Mouse (Mus musculus) brown adipose tissue, adult 24 weeks (tissue): ENCODE results near the gene Gtsf1l. TPM values are rescaled to one million over a fixed set of nuclear protein-coding genes. Genes with fewer than 3 reads are reported as not detected.

ENCODE experiments used
- H3K27ac ChIP-seq: fragments of 200-500 bp; replicated peaks from 2 replicates; pipeline ENCODE4 v1.5.1; 2012; ENCODE audit warnings: low read depth, mild to moderate bottlenecking, low read length
- H3K4me1 ChIP-seq: fragments of 200-500 bp; 2 replicates; pipeline ENCODE4 v1.6.1; 2012; ENCODE audit warnings: low read length, mixed read lengths; ENCODE audit not compliant: control insufficient read depth, insufficient read depth, insufficient read length
- H3K4me3 ChIP-seq: fragments of 200-500 bp; 2 replicates; pipeline ENCODE4 v1.5.1; 2012; ENCODE audit warnings: low read depth, mild to moderate bottlenecking, low read length, moderate library complexity; ENCODE audit not compliant: insufficient read depth
- polyA plus RNA-seq: library from polyadenylated mRNA; stranded (reverse); fragments of >200 nt; gene quantifications from 2 replicates; pipeline ENCODE4 v1.2.4, GENCODE M21; 2012; ENCODE audit not compliant: missing spikeins, insufficient read depth, insufficient read length

Gtsf1l gene
- not detected in 2 replicates for polyA plus RNA-seq

DNA sequence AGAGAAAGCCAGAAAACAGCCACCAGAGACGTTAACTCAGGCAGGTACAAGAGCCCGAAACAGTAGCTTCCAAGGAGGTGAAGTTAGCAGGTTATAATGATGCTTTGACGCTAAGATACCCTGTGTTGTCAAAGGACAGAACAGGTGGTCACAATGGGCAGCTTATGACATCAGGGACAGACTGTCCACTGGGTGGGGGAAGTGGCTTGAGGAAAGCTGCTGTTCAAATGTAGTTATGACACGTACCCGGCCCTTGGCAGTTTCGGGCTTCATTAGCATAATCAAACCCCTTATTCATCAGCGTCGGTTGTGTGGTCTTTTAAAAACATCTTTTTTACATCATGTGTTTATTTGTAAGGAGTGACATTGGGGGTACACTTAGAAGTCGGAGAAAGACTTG is at the start of gene Gtsf1l:
Gene Gtsf1l (minus strand): TSS at position 128 of the 400 bp plus-strand sequence.
- no peak within 1 kb of the TSS for H3K4me3 ChIP-seq
- H3K4me1 ChIP-seq = no peaks in the 10 kb centered on the region
- no peak within 1 kb of the TSS for H3K27ac ChIP-seq

DNA sequence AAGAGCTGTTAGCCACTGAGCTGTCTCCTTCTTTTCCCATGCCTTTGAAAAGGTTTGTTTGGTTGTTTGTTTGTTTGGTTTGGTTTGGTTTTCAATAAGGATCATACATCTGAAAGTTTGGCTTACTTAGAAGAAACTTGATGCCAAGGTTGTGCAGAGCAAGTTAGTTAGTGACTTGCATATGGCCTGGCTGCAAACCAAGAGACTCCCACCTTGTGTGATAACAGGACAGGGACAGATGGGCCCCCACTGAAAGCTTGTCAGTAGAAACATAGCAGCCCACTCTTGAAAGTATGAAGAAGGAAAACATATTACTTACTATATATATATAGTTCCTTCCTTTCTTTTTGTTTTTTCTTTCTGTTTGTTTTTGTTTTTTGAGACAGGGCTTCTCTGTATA is 49.3 kb upstream of the Gtsf1l start:
- H3K4me3 ChIP-seq = no peak overlapping the region
- H3K4me1 ChIP-seq = no peaks in the 10 kb centered on the region
- H3K27ac ChIP-seq = no peak overlapping the region

GRCm38 (mm10) chr2:163135931-163136330 is 48.3 kb upstream of the Gtsf1l start:
- no peak overlapping the region for H3K27ac ChIP-seq
- H3K4me1 ChIP-seq = no peaks in the 10 kb centered on the region

DNA sequence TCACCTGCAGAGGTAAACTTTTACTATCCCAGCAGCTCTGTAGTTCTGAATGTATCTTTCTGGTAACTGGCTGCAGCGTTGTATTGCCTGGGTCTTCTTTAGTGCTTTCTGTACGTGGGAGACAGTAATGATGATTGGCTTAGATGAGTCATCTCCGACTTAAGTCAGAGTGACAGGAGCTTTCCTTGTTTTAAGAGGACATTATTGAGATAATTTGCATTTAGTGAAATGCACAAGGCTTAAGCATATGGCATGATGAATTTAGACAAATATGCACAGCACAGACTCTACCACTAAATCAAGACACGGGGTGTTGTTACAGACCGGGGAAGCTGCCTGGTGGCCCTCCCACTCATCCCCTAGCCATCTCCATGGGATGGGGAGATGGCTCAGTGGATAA is 44.7 kb upstream of the Gtsf1l start:
- H3K4me1 ChIP-seq = no peaks in the 10 kb centered on the region
- no peak overlapping the region for H3K4me3 ChIP-seq
- H3K27ac ChIP-seq = no peak overlapping the region

More at GRCm38 (mm10) chr2:163135931-163136330, 48.3 kb upstream of the Gtsf1l start:
- no peak overlapping the region for H3K4me3 ChIP-seq

- Histone ChIP-seq H3K4me3 (no peak overlapping the region), H3K27ac (no peak overlapping the region)
Observed at GRCm38 (mm10) chr2:163130837-163131236, 43.2 kb upstream of the Gtsf1l start.

GRCm38 (mm10) chr2:163123496-163123895 is 35.8 kb upstream of the Gtsf1l start:
- Histone ChIP-seq H3K27ac (no peak overlapping the region), H3K4me3 (no peak overlapping the region), H3K4me1 (no peaks in the 10 kb centered on the region; the same call in 1 of the 2 replicates)

More at GRCm38 (mm10) chr2:163130837-163131236, 43.2 kb upstream of the Gtsf1l start:
- H3K4me1 ChIP-seq = no peaks in the 10 kb centered on the region

DNA sequence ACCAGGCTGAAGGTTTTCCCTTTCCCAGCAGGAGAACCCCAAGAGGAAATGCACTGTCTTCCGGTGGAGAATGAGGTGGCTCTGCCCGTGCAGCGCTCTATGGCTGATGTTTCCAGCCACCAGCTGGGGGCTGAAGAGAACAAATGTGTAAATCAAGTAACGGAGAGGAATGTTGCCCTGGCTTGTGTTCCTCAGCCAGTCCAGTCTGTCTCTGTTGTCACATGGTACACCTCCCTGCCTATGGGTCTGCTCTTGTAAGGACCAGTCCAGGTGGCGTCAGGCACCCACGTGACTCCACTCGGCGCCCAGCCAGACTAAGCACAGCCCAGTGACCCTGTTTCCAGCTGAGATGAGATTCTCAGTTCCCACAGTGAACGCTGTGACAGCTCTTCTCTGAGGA is 34.7 kb upstream of the Gtsf1l start:
- H3K27ac ChIP-seq = no peak overlapping the region
- no peak overlapping the region for H3K4me3 ChIP-seq
- no peaks in the 10 kb centered on the region; the same call in 1 of the 2 replicates for H3K4me1 ChIP-seq

DNA sequence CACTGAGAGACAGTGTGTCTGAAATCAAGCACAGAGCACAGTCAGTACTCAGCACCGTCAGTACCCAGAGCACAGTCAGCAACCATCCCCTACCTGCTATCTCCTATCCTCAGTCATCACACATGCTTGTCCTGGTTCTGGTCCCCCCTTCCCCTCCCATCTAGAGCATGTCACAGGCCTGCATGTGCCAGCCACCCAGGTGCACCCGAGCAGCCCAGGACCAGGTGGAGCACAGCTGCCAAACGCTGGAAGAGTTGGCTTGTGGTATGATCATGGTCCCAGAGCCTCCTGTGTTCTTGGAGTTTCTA is 33.7 kb upstream of the Gtsf1l start:
- Histone ChIP-seq H3K27ac (no peak overlapping the region), H3K4me3 (no peak overlapping the region), H3K4me1 (no peaks in the 10 kb centered on the region; the same call in 1 of the 2 replicates)

DNA sequence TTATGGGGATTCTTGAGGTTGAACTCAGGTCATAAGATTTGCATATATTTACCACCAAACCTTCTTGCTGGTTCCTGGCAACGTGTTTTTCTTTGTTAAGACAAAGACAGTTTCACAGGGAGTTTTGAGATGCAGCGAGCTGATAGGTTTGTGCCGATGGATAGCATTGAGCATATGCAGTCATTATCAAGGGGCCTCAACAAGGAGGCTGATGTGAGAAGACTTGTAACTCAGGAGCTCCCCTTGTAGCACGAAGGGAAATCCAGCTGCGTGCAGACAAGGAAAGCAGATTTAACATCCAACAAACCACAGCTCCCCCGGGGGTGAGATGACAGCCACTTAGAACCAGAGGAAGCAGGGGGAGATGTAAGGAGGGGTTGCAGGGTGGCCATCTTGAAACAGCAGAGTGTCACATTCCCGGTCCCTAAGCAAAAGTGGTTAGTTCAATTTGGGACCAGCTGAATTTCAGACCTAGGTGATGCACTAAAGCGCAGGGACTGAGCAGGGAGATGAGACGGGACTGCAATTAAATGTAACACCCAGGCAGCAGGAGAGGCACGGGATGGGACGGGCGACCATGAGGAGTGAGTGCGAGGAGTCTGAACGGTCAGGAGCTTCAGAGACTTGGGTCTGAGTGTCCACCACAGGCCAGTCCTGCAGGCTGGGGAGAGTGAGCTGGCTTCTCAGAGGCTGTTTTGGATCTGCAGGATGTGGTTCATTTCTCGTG is 33.1 kb upstream of the Gtsf1l start:
- H3K27ac ChIP-seq = no peak overlapping the region
- no peak overlapping the region for H3K4me3 ChIP-seq
- H3K4me1 ChIP-seq = no peaks in the 10 kb centered on the region; the same call in 1 of the 2 replicates

DNA sequence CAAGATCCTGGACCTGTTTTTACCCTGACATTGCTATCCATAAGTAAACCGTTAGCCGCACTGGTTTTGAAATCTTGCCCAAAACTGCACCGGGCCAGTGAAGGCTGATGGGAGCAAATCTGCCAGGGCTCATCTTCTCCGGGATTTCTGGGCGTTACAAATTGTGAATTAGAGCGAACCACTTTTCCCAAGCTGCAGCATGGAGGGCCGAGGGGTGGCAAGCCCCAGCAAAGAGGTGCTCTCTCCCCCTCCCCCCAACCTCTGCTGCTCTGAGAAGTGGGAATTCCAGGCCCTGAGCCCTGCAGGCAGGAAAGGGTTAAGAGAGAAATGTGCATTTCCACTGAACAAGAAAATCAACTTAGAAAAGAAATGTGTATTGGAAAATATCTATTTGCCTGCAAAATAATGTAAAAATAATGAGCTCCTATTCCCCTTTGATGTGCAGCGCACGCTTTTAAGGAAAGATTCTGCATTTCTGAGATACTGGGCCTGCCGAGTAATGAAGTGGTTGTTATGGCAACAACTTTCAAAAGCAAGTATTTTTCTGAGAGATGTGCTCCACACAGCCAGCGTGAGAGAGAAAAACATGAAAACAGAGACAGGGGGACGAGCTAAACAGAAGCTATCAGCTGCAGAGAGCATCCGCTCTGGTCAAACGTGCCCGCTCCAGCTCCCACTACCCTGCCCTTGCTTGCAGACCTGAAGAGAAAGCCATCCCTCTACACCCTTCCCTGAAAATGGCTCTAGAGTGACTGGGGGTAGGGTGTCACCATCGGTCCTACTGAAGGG is 24.0 kb upstream of the Gtsf1l start:
- Histone ChIP-seq H3K4me3 (no peak overlapping the region), H3K27ac (no peak overlapping the region), H3K4me1 (no peaks in the 10 kb centered on the region)

GRCm38 (mm10) chr2:163110706-163111105 is 23.1 kb upstream of the Gtsf1l start:
- H3K4me3 ChIP-seq = no peak overlapping the region
- no peak overlapping the region for H3K27ac ChIP-seq
- H3K4me1 ChIP-seq = no peaks in the 10 kb centered on the region

DNA sequence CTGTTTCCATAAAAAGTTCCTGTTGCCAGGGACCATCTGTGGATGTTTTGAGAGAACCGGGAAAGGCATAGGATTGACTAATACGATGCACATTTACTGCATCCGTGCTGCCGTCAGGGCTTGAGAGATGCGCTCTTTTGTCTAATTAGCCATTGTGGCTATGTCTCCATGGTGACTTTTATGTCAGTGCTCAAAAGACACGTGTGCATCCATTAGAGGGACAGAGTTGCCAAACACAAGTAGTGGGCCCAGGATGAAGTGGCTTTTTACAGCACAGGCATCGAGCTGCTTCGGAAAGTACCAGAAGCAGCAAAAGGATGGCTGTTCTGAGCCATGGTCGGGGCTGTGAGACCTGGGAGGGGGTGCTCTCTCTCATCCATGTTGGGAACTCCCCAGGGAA is 20.7 kb upstream of the Gtsf1l start:
- Histone ChIP-seq H3K4me1 (no peaks in the 10 kb centered on the region), H3K4me3 (no peak overlapping the region), H3K27ac (no peak overlapping the region)

GRCm38 (mm10) chr2:163104086-163104770 is 16.6 kb upstream of the Gtsf1l start:
- H3K4me3 ChIP-seq = no peak overlapping the region
- no peaks in the 10 kb centered on the region for H3K4me1 ChIP-seq
- H3K27ac ChIP-seq = no peak overlapping the region

DNA sequence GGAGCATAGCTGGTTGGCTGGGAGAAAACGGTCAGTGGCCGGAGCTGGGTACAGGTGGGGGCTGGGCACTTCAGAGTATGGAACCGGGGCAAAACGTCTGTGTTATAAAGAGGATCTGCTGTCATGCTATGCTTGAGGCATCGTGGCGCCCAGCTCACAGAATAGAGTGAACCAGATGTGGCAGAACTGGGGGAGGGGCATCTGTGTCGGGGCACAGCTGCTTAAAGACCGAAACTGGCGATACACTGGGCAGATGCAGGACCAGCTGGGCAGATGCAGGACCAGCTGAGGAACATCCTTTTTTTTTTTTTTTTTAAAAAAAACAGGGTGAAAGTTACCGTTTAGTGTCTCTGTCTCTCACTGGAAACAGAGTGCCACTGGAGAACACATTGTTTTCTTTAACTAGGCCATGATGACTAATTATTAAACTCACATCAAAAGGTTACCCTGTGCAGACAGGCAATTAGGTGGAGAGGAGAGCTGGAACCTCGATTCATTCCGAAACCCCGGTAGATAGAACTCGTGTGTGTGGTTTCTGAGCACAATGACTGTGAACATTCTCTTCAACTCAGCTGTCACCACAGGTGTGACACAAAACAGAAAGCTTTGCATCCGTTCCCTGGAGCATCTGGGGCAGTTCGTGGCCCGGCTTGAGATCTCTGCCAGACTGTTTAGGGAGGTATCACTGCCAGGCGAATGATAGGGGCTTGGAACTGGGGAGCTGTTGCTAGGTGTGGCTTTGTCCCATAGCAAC is 15.4 kb upstream of the Gtsf1l start:
- H3K4me3 ChIP-seq = no peak overlapping the region
- H3K27ac ChIP-seq = no peak overlapping the region
- H3K4me1 ChIP-seq = no peaks in the 10 kb centered on the region

DNA sequence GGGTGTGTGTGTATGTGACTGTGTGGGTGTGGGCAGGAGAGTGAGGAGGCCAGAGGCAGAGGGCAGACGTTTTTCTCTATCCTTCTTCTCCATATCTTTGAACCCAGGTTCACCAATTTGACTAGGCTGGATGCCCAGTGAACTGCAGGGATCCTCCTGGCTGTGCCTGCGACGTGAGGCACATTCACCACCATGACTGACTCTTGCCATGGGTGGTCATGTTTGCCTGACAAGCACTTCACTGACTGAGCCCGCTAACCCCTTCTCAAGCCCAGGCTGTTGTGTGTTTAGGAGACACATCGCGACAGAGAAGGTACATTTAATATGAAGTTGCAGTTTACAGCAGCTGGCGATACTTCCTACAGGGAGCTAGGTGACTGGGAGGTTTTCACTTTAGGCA is 14.6 kb upstream of the Gtsf1l start:
- Histone ChIP-seq H3K4me3 (no peak overlapping the region), H3K27ac (no peak overlapping the region), H3K4me1 (no peaks in the 10 kb centered on the region)
